Mouse (Mus musculus) embryonic facial prominence, embryonic 14.5 days (tissue): ENCODE results near the gene Pde3b. TPM values are rescaled to one million over a fixed set of nuclear protein-coding genes. Genes with fewer than 3 reads are reported as not detected.

Experiments used
- ATAC-seq: fragments of 200-750 bp; cut with Nextera tagmentation; 2 replicates; pipeline ENCODE4 v1.8.0; 2017; ENCODE audit warnings: low read depth, moderate number of reproducible peaks, moderate TSS enrichment
- DNase-seq: peaks from one replicate; pipeline ENCODE4 v3.0.0-alpha.2; 2015; ENCODE audit warnings: low spot score
- H3K27ac ChIP-seq: fragments of 300-500 bp; sonication (generic); replicated peaks from 2 replicates; pipeline ENCODE4 v1.5.1; 2014; ENCODE audit warnings: low read depth, mild to moderate bottlenecking, low read length, moderate library complexity
- H3K27me3 ChIP-seq: fragments of 300-500 bp; sonication (generic); replicated peaks from 2 replicates; pipeline ENCODE4 v1.6.1; 2014; ENCODE audit warnings: low read length; ENCODE audit not compliant: control insufficient read depth, insufficient read depth
- H3K36me3 ChIP-seq: fragments of 300-500 bp; sonication (generic); 2 replicates; pipeline ENCODE4 v1.6.1; 2014; ENCODE audit warnings: low read length, mixed read lengths; ENCODE audit not compliant: control insufficient read depth, insufficient read depth
- H3K4me1 ChIP-seq: fragments of 300-500 bp; sonication (generic); 2 replicates; pipeline ENCODE4 v1.6.1; 2014; ENCODE audit warnings: antibody characterized with exemption, low read length; ENCODE audit not compliant: control insufficient read depth, insufficient read depth
- H3K4me2 ChIP-seq: fragments of 300-500 bp; sonication (generic); 2 replicates; pipeline ENCODE4 v1.6.1; 2014; ENCODE audit warnings: low read depth, mild to moderate bottlenecking, low read length, moderate library complexity, mixed read lengths
- H3K4me3 ChIP-seq: fragments of 300-500 bp; sonication (generic); 2 replicates; pipeline ENCODE4 v1.5.1; 2014; ENCODE audit warnings: low read depth, mild to moderate bottlenecking, low read length
- H3K9ac ChIP-seq: fragments of 300-500 bp; sonication (generic); 2 replicates; pipeline ENCODE4 v1.6.1; 2014; ENCODE audit warnings: low read depth, mild to moderate bottlenecking, low read length, moderate library complexity, mixed read lengths
- H3K9me3 ChIP-seq: fragments of 300-500 bp; sonication (generic); 2 replicates; pipeline ENCODE4 v1.6.1; 2016; ENCODE audit warnings: low read length; ENCODE audit not compliant: control insufficient read depth
- WGBS: fragments of 180-500 bp; shearing (Covaris S2); extraction: QIAGEN DNeasy Blood & Tissue Kit; methylation state at CpG from one replicate; pipeline ENCODE4 v1.1.7; 2014; 5-methylcytosine and 5-hydroxymethylcytosine counted together
- polyA plus RNA-seq: library from polyadenylated mRNA; unstranded; fragments of >200 nt; fragmentation: Nextera tagmentation; extraction: Ambion mirVana; gene quantifications from 2 replicates; pipeline ENCODE4 v1.2.1, GENCODE M21; 2014

Pde3b gene
- polyA plus RNA-seq, 1 experiment from 2014 or later = 7.2 TPM

GRCm38 (mm10) chr7:114576931-114577330 is 161.8 kb downstream of the Pde3b start:
- 0 out of 2 replicates have a peak, but pooled peaks cover 3% of the 10 kb centered on the region for H3K9me3 ChIP-seq
- no peak overlapping the region for H3K4me3 ChIP-seq
- WGBS = 73% methylated on average over 3 of the region's 3 CpGs
- no peak overlapping the region for H3K4me2 ChIP-seq
- ATAC-seq = no peak
- H3K36me3 ChIP-seq = no peaks in the 10 kb centered on the region
- no peak overlapping the region for H3K27ac ChIP-seq
- H3K27me3 ChIP-seq = no peaks in the 10 kb centered on the region
- no peak for DNase-seq
- no peaks in the 10 kb centered on the region for H3K4me1 ChIP-seq
- no peak overlapping the region for H3K9ac ChIP-seq

GRCm38 (mm10) chr7:114577665-114578064 is 162.6 kb downstream of the Pde3b start:
- Histone ChIP-seq H3K9me3 (0 out of 2 replicates have a peak, but pooled peaks cover 3% of the 10 kb centered on the region), H3K4me3 (no peak overlapping the region), H3K27ac (no peak overlapping the region), H3K4me1 (no peaks in the 10 kb centered on the region), H3K27me3 (no peaks in the 10 kb centered on the region), H3K36me3 (no peaks in the 10 kb centered on the region), H3K4me2 (no peak overlapping the region), H3K9ac (no peak overlapping the region)
- WGBS = 67% methylated on average over 1 of the region's 1 CpGs
- ATAC-seq (no peak), DNase-seq (no peak)

DNA sequence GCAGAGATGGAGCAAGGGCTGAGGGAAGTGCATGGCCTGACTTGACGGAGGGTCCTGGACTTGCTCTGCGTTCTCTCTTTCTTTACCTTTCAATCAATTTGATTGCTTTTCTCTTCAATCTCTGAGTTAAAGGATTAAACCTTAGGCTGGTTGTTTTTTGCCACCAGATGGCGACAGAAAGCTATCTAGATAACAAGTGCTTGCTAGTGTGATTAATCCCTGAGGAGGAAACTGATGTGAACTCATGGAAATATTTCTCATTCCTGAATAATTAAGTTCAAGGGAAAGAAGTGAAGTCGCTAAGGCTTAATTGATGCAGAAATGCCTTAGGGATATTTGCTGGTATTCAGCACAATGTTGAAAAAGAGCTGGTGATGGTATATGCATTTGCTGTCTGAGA is 165.3 kb downstream of the Pde3b start:
- no peak overlapping the region for H3K27ac ChIP-seq
- no peak overlapping the region for H3K4me3 ChIP-seq
- H3K9ac ChIP-seq = no peak overlapping the region
- no peaks in the 10 kb centered on the region for H3K9me3 ChIP-seq
- ATAC-seq = no peak
- no peaks in the 10 kb centered on the region for H3K4me1 ChIP-seq
- 4% methylated on average over 4 of the region's 4 CpGs for WGBS
- H3K4me2 ChIP-seq = no peak overlapping the region
- H3K36me3 ChIP-seq = no peaks in the 10 kb centered on the region
- DNase-seq = peak; percentile 82
- no peaks in the 10 kb centered on the region for H3K27me3 ChIP-seq

DNA sequence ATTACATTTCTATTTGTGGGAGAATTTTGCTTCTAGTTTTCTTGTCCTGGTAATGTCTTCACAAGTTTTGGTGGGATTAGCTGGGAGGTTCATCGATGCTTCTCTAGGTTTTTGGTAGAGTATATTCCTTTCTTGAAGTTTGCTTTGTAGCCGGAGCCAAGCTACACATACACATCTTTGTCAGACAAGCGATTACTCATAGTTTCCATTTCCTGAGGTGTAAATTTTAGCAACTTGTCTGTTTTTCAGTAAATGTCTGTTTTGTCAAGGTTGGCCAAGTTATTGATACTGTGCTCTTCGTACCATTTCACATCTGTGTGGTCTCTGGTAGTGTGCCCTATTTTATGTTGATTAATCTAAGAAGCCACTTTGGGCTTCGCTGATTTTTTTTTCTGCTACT is 166.1 kb downstream of the Pde3b start:
- WGBS = 79% methylated on average over 5 of the region's 5 CpGs
- no peak for DNase-seq
- H3K4me2 ChIP-seq = no peak overlapping the region
- no peak for ATAC-seq
- H3K9me3 ChIP-seq = no peaks in the 10 kb centered on the region
- H3K27me3 ChIP-seq = no peaks in the 10 kb centered on the region
- no peaks in the 10 kb centered on the region for H3K4me1 ChIP-seq
- no peak overlapping the region for H3K9ac ChIP-seq
- no peak overlapping the region for H3K27ac ChIP-seq
- no peak overlapping the region for H3K4me3 ChIP-seq
- no peaks in the 10 kb centered on the region for H3K36me3 ChIP-seq

- DNase-seq = no peak
- WGBS = 41% methylated on average over 2 of the region's 2 CpGs
- Histone ChIP-seq H3K36me3 (no peaks in the 10 kb centered on the region), H3K4me1 (no peaks in the 10 kb centered on the region), H3K27me3 (no peaks in the 10 kb centered on the region), H3K9me3 (no peaks in the 10 kb centered on the region), H3K27ac (no peak overlapping the region), H3K4me2 (no peak overlapping the region), H3K9ac (no peak overlapping the region), H3K4me3 (no peak overlapping the region)
- ATAC-seq = no peak
These were observed 167.4 kb downstream of the Pde3b start for GRCm38 (mm10) chr7:114582441-114582840.

Other genes with a start within 250 kb of the Pde3b start
- gene Copb1, start 160.6 kb upstream of the Pde3b start, polyA plus RNA-seq = 150 and 156 TPM in 2 replicates
- gene Psma1, start 139.2 kb upstream of the Pde3b start, polyA plus RNA-seq = 335 and 353 TPM in 2 replicates
- 2.1 and 2.2 TPM in 2 replicates for gene Cyp2r1, start 147.7 kb downstream of the Pde3b start, polyA plus RNA-seq
- gene Calca, start 221.1 kb downstream of the Pde3b start, polyA plus RNA-seq = 20.0 and 22.8 TPM in 2 replicates